Mouse (Mus musculus) testis, postnatal 10 days (tissue): ENCODE measurements around the gene Noa1.

Experiments
- DNase-seq: peaks from one replicate; pipeline ENCODE4 v3.0.0; 2021; ENCODE audit warnings: low spot score

The Noa1 gene

DNA sequence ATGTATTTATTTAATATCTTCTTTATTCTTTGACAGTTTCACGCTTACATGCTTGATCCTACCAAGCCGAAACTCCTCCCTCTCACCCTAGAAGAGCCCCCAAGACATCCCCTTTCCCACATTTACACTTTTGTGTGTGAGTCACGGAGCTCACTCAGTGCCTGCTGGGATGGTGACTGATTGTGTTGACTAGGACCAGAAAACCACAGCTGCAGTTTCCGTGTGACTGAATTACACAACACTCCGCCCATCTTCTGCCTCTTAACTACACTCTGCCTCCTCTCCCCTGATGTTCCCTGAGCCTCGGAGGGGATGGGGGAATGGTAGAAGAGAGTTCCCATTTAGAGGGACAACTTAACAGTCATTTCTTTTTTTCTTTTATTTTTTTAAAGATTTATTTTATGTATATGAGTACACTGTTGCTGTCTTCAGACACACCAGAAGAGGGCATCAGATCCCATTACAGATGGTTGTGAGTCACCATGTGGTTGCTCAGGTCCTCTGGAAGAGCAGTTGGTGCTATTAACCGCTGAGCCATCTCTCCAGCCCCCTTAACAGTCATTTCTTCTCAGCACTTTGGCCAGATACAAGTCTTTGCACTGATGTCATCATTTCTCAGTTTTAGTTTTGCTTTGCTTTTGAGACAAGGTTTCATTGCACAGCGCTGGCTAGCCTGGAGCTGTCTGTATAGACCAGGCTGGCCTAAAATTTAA lies 57.6 kb downstream of the Noa1 start:
- no peak for DNase-seq

DNA sequence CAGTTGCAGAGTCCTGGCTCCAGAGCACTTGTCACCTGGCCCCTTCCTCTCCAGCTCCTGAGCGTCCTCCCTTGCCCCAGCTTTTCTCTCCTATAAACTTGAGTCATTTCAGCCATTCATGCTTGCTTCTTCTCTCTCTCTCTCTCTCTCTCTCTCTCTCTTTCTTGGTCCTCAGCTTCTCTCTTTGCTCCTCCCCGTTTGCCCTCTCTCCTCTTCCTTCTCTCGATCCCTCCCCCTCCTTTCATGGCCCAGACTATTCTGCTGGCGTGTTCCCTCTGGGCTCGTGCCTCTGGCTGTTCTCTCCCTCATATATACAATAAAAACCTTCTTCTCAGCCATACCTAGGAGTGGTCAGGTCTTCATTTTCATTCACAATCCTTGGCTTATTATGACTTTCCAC lies 58.2 kb downstream of the Noa1 start:
- DNase-seq, result no peak

DNA sequence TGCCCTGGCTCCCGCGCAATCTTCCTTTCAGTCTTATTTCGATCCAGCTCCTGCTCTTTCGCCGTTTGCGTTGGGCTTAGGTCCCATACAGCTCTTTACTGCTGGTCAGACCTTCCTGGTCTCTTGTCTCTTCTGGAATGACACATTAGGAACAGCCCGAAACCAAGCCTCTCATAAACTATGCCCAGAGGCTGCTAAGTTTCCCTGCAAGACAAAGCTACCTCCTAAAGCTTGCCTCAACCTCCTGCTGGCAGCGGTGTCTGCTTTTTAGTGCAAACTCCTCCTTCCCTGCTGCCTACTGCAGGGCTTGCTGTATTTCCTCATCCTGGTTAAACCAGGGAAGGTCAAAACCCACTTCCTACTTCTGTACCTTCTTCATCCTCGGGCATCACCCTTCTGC lies 59.8 kb downstream of the Noa1 start:
- no peak for DNase-seq

DNA sequence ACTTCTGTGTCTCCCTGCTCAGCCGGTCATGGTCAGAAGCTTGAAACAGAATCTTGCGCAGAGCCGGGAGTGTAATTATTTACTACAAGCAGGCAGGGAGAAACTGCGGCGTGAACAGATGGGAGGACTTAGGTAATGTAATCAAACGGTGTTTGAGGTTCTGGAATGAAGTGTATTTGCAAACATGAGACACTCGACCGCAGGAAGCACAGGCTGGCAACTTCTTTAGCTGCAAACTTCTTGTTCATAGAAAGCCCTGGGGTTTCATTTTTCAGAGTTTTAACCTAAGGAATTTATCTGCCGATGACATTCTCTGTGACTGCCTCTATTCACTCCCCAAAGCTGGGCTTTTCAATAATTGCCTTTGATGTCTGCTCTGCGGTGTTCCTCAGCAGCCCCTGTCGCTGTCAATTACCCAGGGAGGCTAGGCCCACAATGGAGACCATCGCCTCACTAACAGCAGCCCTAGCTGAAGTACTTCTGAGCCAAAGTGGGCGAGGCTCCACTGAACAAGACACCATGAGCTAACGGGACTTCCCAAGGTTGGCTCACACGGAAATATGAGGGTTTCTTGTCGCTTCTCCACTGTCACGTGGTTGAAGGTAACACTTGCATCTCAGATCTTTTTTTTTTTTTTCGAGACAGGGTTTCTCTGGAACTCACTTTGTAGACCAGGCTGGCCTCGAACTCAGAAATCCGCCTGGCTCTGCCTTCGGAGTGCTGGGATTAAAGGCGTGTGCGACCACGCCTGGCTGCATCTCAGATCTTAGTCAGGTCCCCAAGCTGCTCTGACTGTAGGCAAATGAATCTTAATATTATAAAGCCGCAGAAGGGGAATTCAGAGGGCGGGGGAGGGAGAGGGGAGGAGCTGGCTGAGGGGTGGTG lies 63.9 kb downstream of the Noa1 start:
- peak; percentile 47 for DNase-seq

DNA sequence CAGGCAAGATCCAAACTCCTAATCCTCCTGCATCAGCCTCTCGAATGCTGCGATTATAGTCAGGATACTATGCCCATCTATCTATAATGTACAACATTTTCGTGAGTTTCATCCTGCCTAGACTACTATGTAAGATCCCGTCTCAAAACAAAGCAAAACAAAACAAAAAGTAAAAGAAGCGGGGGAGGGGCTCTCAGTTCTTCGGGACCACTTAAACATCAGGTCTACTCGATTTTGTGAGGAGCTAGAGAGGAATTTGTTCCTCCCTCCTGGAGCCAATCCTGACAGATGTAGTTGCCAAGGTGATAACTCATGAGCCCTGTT lies 64.5 kb downstream of the Noa1 start:
- no peak for DNase-seq

DNA sequence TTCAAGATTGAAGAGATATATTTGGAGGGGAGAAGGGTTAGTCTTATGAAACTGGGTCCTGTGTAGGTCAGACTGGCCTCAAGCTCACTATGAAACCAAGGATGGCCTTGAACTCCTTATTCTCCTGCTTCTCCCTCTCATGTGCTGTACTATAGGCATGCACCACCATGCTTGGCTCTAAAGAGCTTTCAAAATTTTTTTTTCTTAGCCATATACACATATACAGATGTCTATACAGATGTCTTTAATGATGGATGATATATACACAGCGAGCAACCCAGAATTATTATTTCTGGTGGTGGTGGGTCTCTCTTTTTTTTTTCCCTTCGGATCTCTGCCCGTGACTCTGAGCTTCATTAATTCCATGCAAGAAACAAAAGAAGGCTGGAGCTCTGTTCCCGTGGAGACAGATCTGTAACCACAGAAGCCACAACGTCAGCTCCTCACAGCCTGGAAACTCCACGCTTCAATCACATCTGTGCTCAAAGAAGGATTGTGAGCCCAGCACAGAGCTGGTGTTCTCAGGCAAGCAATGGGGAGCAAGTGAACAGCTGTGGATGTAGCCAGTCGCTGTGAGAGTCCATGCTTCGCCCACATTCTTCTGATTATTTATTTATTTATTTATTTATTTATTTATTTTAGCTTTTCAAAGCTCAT lies 65.4 kb downstream of the Noa1 start:
- no peak for DNase-seq
